12 mouse cellular contexts compared by ENCODE assay signal in the genomic region with DNA sequence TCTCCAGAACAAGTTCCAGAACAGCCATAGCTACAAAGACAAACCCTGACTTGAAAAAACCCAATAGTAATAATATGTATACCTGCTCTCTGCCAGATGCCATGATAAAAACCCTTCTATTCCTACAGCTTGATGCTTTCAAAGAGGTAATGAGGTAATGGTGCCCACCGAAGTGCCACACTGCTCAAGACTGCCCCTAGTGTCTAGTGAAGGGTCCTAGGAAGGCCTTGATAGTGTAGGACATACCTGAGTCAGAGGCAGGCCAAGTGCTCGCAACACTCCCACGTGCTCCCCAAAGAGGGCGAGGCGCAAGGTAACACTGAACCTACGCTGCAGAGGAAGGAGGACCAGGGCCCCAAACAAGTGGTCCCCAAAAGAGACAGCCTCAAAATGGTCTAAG. TPM values are rescaled to one million over a fixed set of nuclear protein-coding genes. Genes with fewer than 3 reads are reported as not detected.
DNase-seq lines count a peak whose midpoint lies in the region; ATAC-seq and TF ChIP-seq lines count a peak whose summit lies in the region.
"Had no signal": no experiment of that assay in that cellular context is flagged by ENCODE, and none has a peak within 500 bp of the region (broad histone marks: within the 10 kb centered on the region; RNA-seq: fewer than 3 reads in every experiment).

No protein-coding gene starts in this region.

- no peak overlapping the region for H3K27ac ChIP-seq in intestine, embryonic 15.5 days
- no peak overlapping the region for H3K27ac ChIP-seq in intestine, embryonic 16.5 days (ENCODE audit: low read length)
- no peak overlapping the region for H3K27ac ChIP-seq in spleen, adult 2 months (ENCODE audit: insufficient read depth, low read length)
- H3K27ac ChIP-seq in cortical plate, adult 2 months (ENCODE audit: insufficient read depth, low read length), result no peak overlapping the region
- H3K27ac ChIP-seq in forebrain, embryonic 13.5 days, result no peak overlapping the region
- H3K27ac ChIP-seq in midbrain, postnatal 0 days (ENCODE audit: low read depth, low read length), result no peak overlapping the region
- H3K27ac ChIP-seq: limb, embryonic 15.5 days had no signal

- peak; percentile 9; the same call in 1 of the 2 replicates for TF ChIP-seq CTCF in spleen, adult 2 months (IDR thresholded peaks at IDR 0.05; ENCODE audit: extremely low read depth, insufficient read depth, insufficient read length, insufficient replicate concordance)
- peak; percentile 25; the same call in 1 of the 2 replicates for TF ChIP-seq CTCF in cortical plate, adult 2 months (IDR thresholded peaks at IDR 0.05; ENCODE audit: extremely low read depth, insufficient read depth, low read length)
- TF ChIP-seq CTCF in midbrain, postnatal 0 days (IDR thresholded peaks at IDR 0.05), result no peak; the same call in 1 of the 2 replicates

- H3K4me3 ChIP-seq in intestine, embryonic 15.5 days (replicated peaks), result no peak overlapping the region
- H3K4me3 ChIP-seq in intestine, embryonic 16.5 days (ENCODE audit: low read length), result no peak overlapping the region
- no peak overlapping the region for H3K4me3 ChIP-seq in spleen, adult 2 months (ENCODE audit: extremely low read depth, insufficient read depth, insufficient read length)
- H3K4me3 ChIP-seq in cortical plate, adult 2 months (ENCODE audit: insufficient read depth, low read length), result no peak overlapping the region
- no peak overlapping the region for H3K4me3 ChIP-seq in forebrain, embryonic 13.5 days
- H3K4me3 ChIP-seq in midbrain, postnatal 0 days (ENCODE audit: low read depth, low read length), result no peak overlapping the region
- H3K4me3 ChIP-seq: limb, embryonic 15.5 days had no signal

- TF ChIP-seq POLR2A in spleen, adult 2 months (IDR thresholded peaks at IDR 0.05; ENCODE audit: low read depth, low read length), result no peak
- TF ChIP-seq POLR2A in cortical plate, adult 2 months (IDR thresholded peaks at IDR 0.05; ENCODE audit: extremely low read depth, insufficient read depth, low read length), result no peak

- no peaks in the 10 kb centered on the region for H3K27me3 ChIP-seq in intestine, embryonic 15.5 days (replicated peaks)
- no peaks in the 10 kb centered on the region for H3K27me3 ChIP-seq in intestine, embryonic 16.5 days (replicated peaks; ENCODE audit: control insufficient read depth, insufficient read depth, low read length)
- H3K27me3 ChIP-seq in spleen, adult 2 months (ENCODE audit: control insufficient read depth, insufficient read depth, low read length), result no peaks in the 10 kb centered on the region; the same call in 1 of the 2 replicates
- no peaks in the 10 kb centered on the region for H3K27me3 ChIP-seq in forebrain, embryonic 13.5 days
- no peaks in the 10 kb centered on the region for H3K27me3 ChIP-seq in midbrain, postnatal 0 days (ENCODE audit: insufficient read depth, low read length)
- H3K27me3 ChIP-seq: limb, embryonic 15.5 days had no signal

- H3K9me3 ChIP-seq in intestine, embryonic 15.5 days, result no peaks in the 10 kb centered on the region
- H3K9me3 ChIP-seq in intestine, embryonic 16.5 days (ENCODE audit: control insufficient read depth, low read length), result no peaks in the 10 kb centered on the region
- H3K9me3 ChIP-seq in forebrain, embryonic 13.5 days (replicated peaks), result no peaks in the 10 kb centered on the region
- H3K9me3 ChIP-seq in midbrain, postnatal 0 days (ENCODE audit: low read length), result no peaks in the 10 kb centered on the region
- H3K9me3 ChIP-seq: limb, embryonic 15.5 days had no signal

- H3K36me3 ChIP-seq in intestine, embryonic 15.5 days, result peaks cover 53% of the 10 kb centered on the region
- peaks cover 14% of the 10 kb centered on the region; the same call in 1 of the 2 replicates for H3K36me3 ChIP-seq in intestine, embryonic 16.5 days (ENCODE audit: control insufficient read depth, insufficient read depth, low read length)
- H3K36me3 ChIP-seq in spleen, adult 2 months (ENCODE audit: control insufficient read depth, insufficient read depth, low read length), result peaks cover 38% of the 10 kb centered on the region
- peaks cover 80% of the 10 kb centered on the region for H3K36me3 ChIP-seq in forebrain, embryonic 13.5 days (ENCODE audit: poor library complexity, severe bottlenecking)
- H3K36me3 ChIP-seq in midbrain, postnatal 0 days (ENCODE audit: insufficient read depth, low read length), result peaks cover 54% of the 10 kb centered on the region

- no peaks in the 10 kb centered on the region for H3K4me1 ChIP-seq in intestine, embryonic 15.5 days (replicated peaks)
- H3K4me1 ChIP-seq in intestine, embryonic 16.5 days (ENCODE audit: control insufficient read depth, insufficient read depth, low read length), result no peaks in the 10 kb centered on the region
- H3K4me1 ChIP-seq in spleen, adult 2 months (ENCODE audit: control insufficient read depth, insufficient read depth, insufficient read length), result peaks cover 3% of the 10 kb centered on the region; the same call in 1 of the 2 replicates
- no peaks in the 10 kb centered on the region for H3K4me1 ChIP-seq in cortical plate, adult 2 months (ENCODE audit: control insufficient read depth, insufficient read depth, low read length)
- no peaks in the 10 kb centered on the region for H3K4me1 ChIP-seq in forebrain, embryonic 13.5 days
- no peaks in the 10 kb centered on the region for H3K4me1 ChIP-seq in midbrain, postnatal 0 days (ENCODE audit: insufficient read depth, low read length)
- H3K4me1 ChIP-seq: limb, embryonic 15.5 days had no signal

- DNase-seq in spleen, adult 2 months (ENCODE audit: low read depth in 1 of 2, low spot score in 2 of 2), result no peak
- DNase-seq in spleen, adult 12 weeks (ENCODE audit: low spot score), result no peak
- peak; percentile 41 for DNase-seq in thymus, postnatal 4 days
- no peak for DNase-seq in midbrain, postnatal 0 days (ENCODE audit: low spot score)
- DNase-seq: adrenal gland, postnatal 10 days; cerebellum, adult 18-20 months had no signal

- no peak overlapping the region for H3K9ac ChIP-seq in intestine, embryonic 15.5 days
- H3K9ac ChIP-seq in intestine, embryonic 16.5 days (ENCODE audit: low read depth, low read length), result no peak overlapping the region
- no peak overlapping the region for H3K9ac ChIP-seq in forebrain, embryonic 13.5 days
- H3K9ac ChIP-seq in midbrain, postnatal 0 days (replicated peaks; ENCODE audit: low read length, poor library complexity, severe bottlenecking), result no peak overlapping the region
- H3K9ac ChIP-seq: limb, embryonic 15.5 days had no signal

- 91% methylated on average over 6 of the region's 6 CpGs for WGBS in intestine, embryonic 15.5 days
- 95% methylated on average over 6 of the region's 6 CpGs for WGBS in intestine, embryonic 16.5 days
- WGBS in spleen, adult 2 months, result 91% methylated on average over 6 of the region's 6 CpGs
- WGBS in forebrain, embryonic 13.5 days, result 90% methylated on average over 6 of the region's 6 CpGs
- WGBS in midbrain, postnatal 0 days, result 92% methylated on average over 6 of the region's 6 CpGs

- 0 out of 2 replicates have a peak, but pooled peaks have one; percentile 23 for ATAC-seq in intestine, embryonic 15.5 days
- no peak for ATAC-seq in intestine, embryonic 16.5 days
- ATAC-seq in forebrain, embryonic 13.5 days, result no peak
- ATAC-seq in midbrain, postnatal 0 days (ENCODE audit: low FRiP score), result no peak

- no peak overlapping the region for H3K4me2 ChIP-seq in intestine, embryonic 15.5 days (replicated peaks)
- no peak overlapping the region for H3K4me2 ChIP-seq in intestine, embryonic 16.5 days (ENCODE audit: low read depth, low read length)
- no peak overlapping the region for H3K4me2 ChIP-seq in forebrain, embryonic 13.5 days
- no peak overlapping the region for H3K4me2 ChIP-seq in midbrain, postnatal 0 days (ENCODE audit: low read depth, low read length, poor library complexity, severe bottlenecking)
- H3K4me2 ChIP-seq: limb, embryonic 15.5 days had no signal

RNA-seq across cellular contexts. Expression of gene Ltk, which starts 7.0 kb away (rescaled TPM):
- polyA plus RNA-seq in intestine, embryonic 15.5 days (2015; fragmentation: Nextera tagmentation; extraction: Ambion mirVana), result 0.87 and 1.4 TPM in 2 replicates
- 0.86 and 1.1 TPM in 2 replicates for polyA plus RNA-seq in intestine, embryonic 16.5 days (2015; fragmentation: Nextera tagmentation; extraction: Ambion mirVana)
- polyA plus RNA-seq in spleen, adult 2 months (2012; rRNA removed), result 9.0 and 15.0 TPM in 2 replicates
- 63.2 and 74.8 TPM in 2 replicates for polyA plus RNA-seq in cortical plate, adult 2 months (2012; rRNA removed)
- 0.13 and 0.14 TPM in 2 replicates for polyA plus RNA-seq in forebrain, embryonic 13.5 days (2015; fragmentation: Nextera tagmentation; extraction: Ambion mirVana)
- 8.1 and 9.9 TPM in 2 replicates for total RNA-seq in midbrain, postnatal 0 days (2014; rRNA removed)
- 2.7 and 3.2 TPM in 2 replicates for polyA plus RNA-seq in midbrain, postnatal 0 days (2015; fragmentation: Nextera tagmentation; extraction: Ambion mirVana)
- total RNA-seq: monocyte, adult 5-6 weeks had no signal
- polyA plus RNA-seq: limb, embryonic 15.5 days had no signal

RNA-seq across cellular contexts. Expression of gene Rpap1, which starts 20.1 kb away (rescaled TPM):
- polyA plus RNA-seq in intestine, embryonic 15.5 days (2015; fragmentation: Nextera tagmentation; extraction: Ambion mirVana), result 24.2 and 24.8 TPM in 2 replicates
- 22.9 and 23.8 TPM in 2 replicates for polyA plus RNA-seq in intestine, embryonic 16.5 days (2015; fragmentation: Nextera tagmentation; extraction: Ambion mirVana)
- polyA plus RNA-seq in spleen, adult 2 months (2012; rRNA removed), result 25.7 and 30.7 TPM in 2 replicates
- polyA plus RNA-seq in cortical plate, adult 2 months (2012; rRNA removed), result 14.6 and 15.4 TPM in 2 replicates
- 22.7 and 27.5 TPM in 2 replicates for polyA plus RNA-seq in forebrain, embryonic 13.5 days (2015; fragmentation: Nextera tagmentation; extraction: Ambion mirVana)
- 16.0 and 20.5 TPM in 2 replicates for total RNA-seq in midbrain, postnatal 0 days (2014; rRNA removed)
- polyA plus RNA-seq in midbrain, postnatal 0 days (2015; fragmentation: Nextera tagmentation; extraction: Ambion mirVana), result 11.1 and 11.4 TPM in 2 replicates

RNA-seq across cellular contexts. Expression of gene Itpka, which starts 25.1 kb away (rescaled TPM):
- polyA plus RNA-seq in intestine, embryonic 15.5 days (2015; fragmentation: Nextera tagmentation; extraction: Ambion mirVana), result 9.5 and 9.7 TPM in 2 replicates
- 7.5 and 7.9 TPM in 2 replicates for polyA plus RNA-seq in intestine, embryonic 16.5 days (2015; fragmentation: Nextera tagmentation; extraction: Ambion mirVana)
- polyA plus RNA-seq in spleen, adult 2 months (2012; rRNA removed), result 0.72 and 0.81 TPM in 2 replicates
- 251 and 279 TPM in 2 replicates for polyA plus RNA-seq in cortical plate, adult 2 months (2012; rRNA removed)
- 0.62 and 0.65 TPM in 2 replicates for polyA plus RNA-seq in forebrain, embryonic 13.5 days (2015; fragmentation: Nextera tagmentation; extraction: Ambion mirVana)
- 0.42 and 3.4 TPM in 2 replicates for total RNA-seq in midbrain, postnatal 0 days (2014; rRNA removed)
- polyA plus RNA-seq in midbrain, postnatal 0 days (2015; fragmentation: Nextera tagmentation; extraction: Ambion mirVana), result 0.50 and 0.57 TPM in 2 replicates
- total RNA-seq: monocyte, adult 5-6 weeks had no signal

RNA-seq across cellular contexts. Expression of gene Tyro3, which starts 30.3 kb away (rescaled TPM):
- polyA plus RNA-seq in intestine, embryonic 15.5 days (2015; fragmentation: Nextera tagmentation; extraction: Ambion mirVana), result 14.7 and 15.5 TPM in 2 replicates
- 11.4 and 12.9 TPM in 2 replicates for polyA plus RNA-seq in intestine, embryonic 16.5 days (2015; fragmentation: Nextera tagmentation; extraction: Ambion mirVana)
- polyA plus RNA-seq in spleen, adult 2 months (2012; rRNA removed), result 1.7 and 2.1 TPM in 2 replicates
- polyA plus RNA-seq in cortical plate, adult 2 months (2012; rRNA removed), result 164 and 169 TPM in 2 replicates
- polyA plus RNA-seq in forebrain, embryonic 13.5 days (2015; fragmentation: Nextera tagmentation; extraction: Ambion mirVana), result 17.1 and 18.7 TPM in 2 replicates
- total RNA-seq in midbrain, postnatal 0 days (2014; rRNA removed), result 66.3 and 72.0 TPM in 2 replicates
- polyA plus RNA-seq in midbrain, postnatal 0 days (2015; fragmentation: Nextera tagmentation; extraction: Ambion mirVana), result 21.3 and 21.8 TPM in 2 replicates

Comparison
In these comparisons a context has a peak if more than half of its experiments do, and no peak if none do; other contexts are left out.
1. RNA of gene Itpka, which starts 25.1 kb away (polyA plus RNA-seq): 251 to 279 TPM in cortical plate, adult 2 months; 9.5 to 9.7 TPM in intestine, embryonic 15.5 days, 7.5 to 7.9 TPM in intestine, embryonic 16.5 days, 0.72 to 0.81 TPM in spleen, adult 2 months, 0.62 to 0.65 TPM in forebrain, embryonic 13.5 days and 0.50 to 0.57 TPM in midbrain, postnatal 0 days; every median in the first group is over 10 times any median in the second.